Mouse (Mus musculus) cerebellum, adult 11-12 months (tissue): Measurements from ENCODE around the gene Mrc2.

Experiments used
- DNase-seq: peaks from one replicate; pipeline ENCODE4 v3.0.0; 2022

Mrc2 gene

GRCm38 (mm10) chr11:105292124-105293071 is at the start of gene Mrc2:
Gene Mrc2 (plus strand): TSS chr11:105292643.
- DNase-seq = no peak

DNA sequence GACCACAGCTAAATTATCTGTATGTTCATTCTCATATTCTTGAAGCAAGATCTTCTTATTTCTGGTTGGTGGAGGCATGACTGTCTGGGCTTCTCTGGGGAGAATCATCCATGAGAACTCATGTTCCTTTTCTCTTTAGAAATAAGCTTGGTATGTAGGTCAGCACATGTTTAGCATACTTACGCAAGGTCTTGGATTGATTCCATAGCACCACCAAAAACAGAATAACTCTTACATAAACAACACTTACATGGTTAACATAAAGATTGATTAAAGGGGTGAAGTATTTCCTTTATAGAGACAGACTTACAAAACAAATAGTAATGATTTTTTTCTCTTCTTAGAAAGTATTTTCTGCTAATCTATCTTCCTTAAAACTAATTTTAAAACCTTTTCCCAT is 46.1 kb upstream of the Mrc2 start:
- no peak for DNase-seq

DNA sequence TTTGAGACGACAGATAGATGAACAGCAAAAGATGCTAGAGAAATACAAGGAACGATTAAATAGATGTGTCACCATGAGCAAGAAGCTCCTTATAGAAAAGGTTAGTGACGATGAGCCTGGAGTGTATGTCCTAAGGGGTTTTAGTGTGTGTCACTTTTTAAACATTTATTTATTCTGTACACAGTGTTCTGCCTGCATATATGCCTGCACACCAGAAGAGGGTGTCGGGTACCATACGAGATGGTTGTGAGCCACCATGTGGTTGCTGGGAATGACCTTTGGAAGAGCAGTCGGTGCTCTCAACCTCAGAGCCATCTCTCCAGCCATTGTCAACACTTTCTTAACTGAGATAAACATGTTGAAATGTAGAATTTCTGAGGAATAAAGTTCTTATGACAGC is 45.7 kb upstream of the Mrc2 start:
- no peak for DNase-seq

DNA sequence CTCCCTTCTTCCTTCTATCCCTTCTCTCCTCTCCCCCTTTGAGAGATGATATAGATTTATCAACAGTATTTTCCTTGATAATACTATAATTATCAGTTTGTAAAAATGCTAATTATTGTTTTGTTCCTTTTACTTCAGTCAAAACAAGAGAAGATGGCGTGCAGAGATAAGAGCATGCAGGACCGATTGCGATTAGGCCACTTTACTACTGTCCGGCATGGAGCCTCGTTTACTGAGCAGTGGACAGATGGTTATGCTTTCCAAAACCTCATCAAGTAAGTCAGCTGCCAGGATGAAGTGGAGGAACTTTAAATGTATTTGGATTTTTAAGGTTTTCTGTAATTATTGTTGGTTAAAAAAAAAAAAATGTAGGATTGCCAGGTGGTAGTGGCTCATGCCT is 45.1 kb upstream of the Mrc2 start:
- no peak for DNase-seq

DNA sequence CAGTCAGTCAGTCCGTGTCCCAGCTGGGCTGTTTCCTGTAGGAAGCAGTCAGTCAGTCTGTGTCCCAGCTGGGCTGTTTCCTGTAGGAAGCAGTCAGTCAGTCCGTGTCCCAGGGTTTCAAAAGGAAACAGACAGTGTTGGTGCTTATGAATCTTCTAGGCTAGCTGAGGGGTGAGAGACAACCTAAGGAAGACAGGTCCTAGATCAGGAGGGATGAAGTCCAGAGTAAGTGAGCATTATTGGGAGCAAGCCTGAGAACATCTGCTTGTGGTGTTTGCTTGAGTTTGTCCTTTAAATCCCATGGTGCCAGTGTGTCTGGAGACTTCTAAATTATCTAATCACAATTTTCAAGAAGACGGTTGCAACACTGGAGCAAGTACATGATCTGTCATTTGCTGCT is 32.7 kb upstream of the Mrc2 start:
- DNase-seq = no peak

GRCm38 (mm10) chr11:105261116-105261515 is 31.3 kb upstream of the Mrc2 start:
- DNase-seq = no peak

GRCm38 (mm10) chr11:105261601-105262351 is 30.7 kb upstream of the Mrc2 start:
- no peak for DNase-seq

GRCm38 (mm10) chr11:105264506-105264905 is 27.9 kb upstream of the Mrc2 start:
- DNase-seq = no peak

GRCm38 (mm10) chr11:105264988-105265387 is 27.5 kb upstream of the Mrc2 start:
- DNase-seq = no peak

DNA sequence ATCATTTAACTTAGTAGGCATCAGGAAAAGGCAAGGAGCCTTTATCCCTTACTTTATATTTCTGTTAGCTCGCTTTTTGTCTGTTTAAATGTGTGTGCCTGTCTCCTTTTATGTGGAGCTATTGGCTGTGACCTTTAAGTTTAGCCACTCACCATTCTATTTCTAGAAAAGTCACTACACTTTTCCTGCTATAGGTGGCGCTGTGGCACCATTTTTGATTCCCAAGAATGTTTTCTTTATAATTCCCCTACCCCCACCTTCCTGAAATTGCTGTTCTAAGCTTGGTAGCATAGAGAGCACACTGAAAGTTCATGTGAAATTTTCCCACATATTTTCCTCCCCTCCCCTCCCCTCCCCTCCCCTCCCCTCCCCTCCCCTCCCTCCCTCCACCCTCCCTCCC is 22.3 kb upstream of the Mrc2 start:
- DNase-seq = no peak

- DNase-seq = no peak
Observed at GRCm38 (mm10) chr11:105280456-105280855, 12.0 kb upstream of the Mrc2 start.

- no peak for DNase-seq
Observed at GRCm38 (mm10) chr11:105281291-105281690, 11.2 kb upstream of the Mrc2 start.

- no peak for DNase-seq
Observed at GRCm38 (mm10) chr11:105281763-105282459, 10.5 kb upstream of the Mrc2 start.

- no peak for DNase-seq
Observed at GRCm38 (mm10) chr11:105282460-105282859, 10.0 kb upstream of the Mrc2 start.

- DNase-seq = no peak
Observed at GRCm38 (mm10) chr11:105283016-105283415, 9.4 kb upstream of the Mrc2 start.

DNA sequence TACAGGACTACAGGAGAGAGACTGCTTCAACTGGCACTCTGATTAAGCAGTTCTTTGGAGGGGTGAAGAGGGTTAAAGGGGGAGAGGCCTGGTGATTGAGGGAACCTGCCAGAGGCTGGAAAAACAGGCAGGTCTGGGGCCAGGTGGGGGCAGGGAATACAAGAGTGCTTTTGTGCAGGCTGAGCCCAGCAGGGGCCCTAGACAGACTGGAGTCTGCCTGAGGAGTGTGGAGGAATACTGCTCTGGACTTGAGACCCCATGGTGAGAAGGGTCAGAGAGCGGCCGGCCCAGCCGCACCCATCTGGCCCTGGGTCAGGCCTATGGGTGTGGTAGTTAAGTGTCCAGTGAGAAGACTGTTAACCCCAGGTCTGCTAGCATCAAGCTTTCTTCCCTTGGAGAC is 6.7 kb upstream of the Mrc2 start:
- no peak for DNase-seq

GRCm38 (mm10) chr11:105289403-105289802 is 3.0 kb upstream of the Mrc2 start:
- DNase-seq = no peak

GRCm38 (mm10) chr11:105291681-105292123 is 741 bp upstream of the Mrc2 start:
- DNase-seq = no peak

GRCm38 (mm10) chr11:105293101-105293581 is 698 bp downstream of the Mrc2 start:
- no peak for DNase-seq

DNA sequence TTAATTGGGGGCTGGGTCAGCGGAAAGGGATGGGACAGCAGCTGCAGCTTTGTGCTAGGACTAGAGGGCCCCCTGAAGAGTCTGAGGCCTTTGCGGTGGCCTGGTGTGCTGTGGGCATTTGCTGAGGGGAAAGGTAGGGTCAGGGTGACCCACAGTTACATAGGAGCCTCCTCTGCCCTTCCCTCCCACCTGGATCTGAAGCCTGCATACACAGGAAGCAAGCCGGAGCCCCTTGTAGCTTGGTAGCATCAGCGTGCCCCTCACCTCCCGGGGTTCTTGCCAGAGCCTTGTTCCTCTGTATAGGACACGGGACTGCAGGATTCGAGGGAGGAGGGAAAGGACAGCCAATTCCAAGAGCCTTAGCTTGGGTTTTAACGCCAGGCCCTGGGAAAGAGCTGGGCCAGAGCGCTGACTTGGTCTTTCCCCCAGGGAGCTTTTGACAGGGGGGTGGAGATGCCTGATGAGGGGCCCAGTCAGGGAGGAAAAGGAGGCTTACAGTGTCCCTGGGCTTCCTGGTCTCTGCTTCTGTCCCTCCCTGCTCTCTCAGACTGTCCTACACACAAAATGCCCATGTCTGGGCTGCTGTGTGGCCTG is 1.6 kb downstream of the Mrc2 start:
- no peak for DNase-seq

DNA sequence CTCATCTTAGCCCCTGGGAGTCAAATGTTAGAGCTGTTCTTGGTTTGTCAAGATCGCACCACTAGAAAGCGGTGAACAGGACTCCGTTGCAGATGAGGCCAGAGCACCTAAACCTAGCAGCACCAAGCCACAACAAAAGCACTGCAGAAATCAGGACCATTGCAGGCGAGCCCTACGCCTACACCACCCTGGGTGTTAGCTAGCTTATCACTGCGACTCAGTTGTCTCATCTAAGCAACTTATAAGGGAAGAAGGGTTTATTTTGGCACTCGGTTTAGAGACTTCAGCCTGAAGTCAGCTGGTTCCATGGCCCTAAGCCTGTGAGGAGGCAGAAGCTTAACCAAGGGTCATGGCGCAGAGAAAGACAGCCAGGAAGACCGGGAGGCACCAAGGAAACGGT is 3.6 kb downstream of the Mrc2 start:
- DNase-seq = no peak

DNA sequence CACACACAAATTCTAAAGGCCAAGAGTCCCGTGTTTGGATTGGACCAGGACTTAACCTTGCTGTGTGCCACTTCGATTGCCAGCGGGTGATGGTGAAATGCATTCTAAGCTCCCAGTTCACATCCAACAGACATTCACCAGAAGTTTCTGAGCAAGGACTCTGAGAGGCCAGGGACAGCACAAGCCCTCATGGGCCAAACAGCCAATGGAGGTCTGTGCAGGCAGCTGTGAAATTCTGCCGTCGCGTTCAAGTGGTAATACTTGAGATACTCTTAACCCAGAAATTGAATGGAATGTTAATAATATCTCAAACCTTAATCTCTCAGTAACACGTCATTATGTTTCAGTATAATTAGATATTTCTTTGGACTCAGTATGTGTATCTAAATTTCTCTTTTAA is 17.8 kb downstream of the Mrc2 start:
- DNase-seq = no peak
